Mouse (Mus musculus) brown adipose tissue, adult 24 weeks (tissue): ENCODE results near the gene Rnf38. TPM values are rescaled to one million over a fixed set of nuclear protein-coding genes. Genes with fewer than 3 reads are reported as not detected.

ENCODE experiments used
- H3K27ac ChIP-seq: fragments of 200-500 bp; replicated peaks from 2 replicates; pipeline ENCODE4 v1.5.1; 2012; ENCODE audit warnings: low read depth, mild to moderate bottlenecking, low read length
- H3K4me1 ChIP-seq: fragments of 200-500 bp; 2 replicates; pipeline ENCODE4 v1.6.1; 2012; ENCODE audit warnings: low read length, mixed read lengths; ENCODE audit not compliant: control insufficient read depth, insufficient read depth, insufficient read length
- H3K4me3 ChIP-seq: fragments of 200-500 bp; 2 replicates; pipeline ENCODE4 v1.5.1; 2012; ENCODE audit warnings: low read depth, mild to moderate bottlenecking, low read length, moderate library complexity; ENCODE audit not compliant: insufficient read depth
- polyA plus RNA-seq: library from polyadenylated mRNA; stranded (reverse); fragments of >200 nt; gene quantifications from 2 replicates; pipeline ENCODE4 v1.2.4, GENCODE M21; 2012; ENCODE audit not compliant: missing spikeins, insufficient read depth, insufficient read length

The Rnf38 gene
- polyA plus RNA-seq, 1 experiment = 26.0 TPM

DNA sequence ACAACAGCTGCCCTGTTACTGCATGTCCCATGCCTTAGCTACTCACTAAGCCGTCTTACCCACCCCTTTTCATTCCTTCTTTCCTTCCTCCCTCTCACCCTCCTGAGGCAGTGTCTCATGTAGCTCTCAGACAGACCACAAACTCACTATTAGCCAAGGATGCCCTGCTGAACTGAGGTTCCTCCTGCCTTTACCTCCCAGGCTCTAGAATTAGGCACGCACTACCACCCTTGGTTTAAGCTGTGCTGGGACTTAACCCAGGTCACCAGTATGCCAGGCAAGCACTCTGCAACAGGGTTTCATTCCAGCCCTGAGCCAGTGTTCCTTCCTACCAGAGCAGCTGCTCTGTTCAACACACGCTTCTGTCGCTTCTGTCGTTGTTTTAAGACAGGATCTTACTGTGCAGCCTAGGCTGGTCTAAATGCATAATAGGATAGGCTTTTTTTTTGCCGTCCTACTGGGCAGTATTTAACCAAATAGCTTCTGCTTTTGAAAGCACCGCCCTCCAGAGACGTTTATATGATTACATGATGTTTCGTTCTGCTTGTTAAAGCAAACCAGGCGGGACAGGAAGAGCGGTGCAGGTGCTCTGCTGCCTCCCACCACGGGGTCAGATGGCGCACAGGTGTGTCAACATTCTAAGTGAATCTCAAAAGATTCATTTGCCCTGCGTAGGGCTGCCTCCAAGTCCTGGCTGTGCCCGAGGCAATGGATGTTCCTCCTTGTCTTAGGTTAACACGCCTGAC is 120.0 kb downstream of the Rnf38 start:
- Histone ChIP-seq H3K27ac (no peak overlapping the region), H3K4me3 (no peak overlapping the region)

GRCm38 (mm10) chr4:44112741-44113140 is 120.8 kb downstream of the Rnf38 start:
- H3K4me1 ChIP-seq = peaks cover 16% of the 10 kb centered on the region
- no peak overlapping the region for H3K4me3 ChIP-seq
- peak overlapping the region; percentile 49 for H3K27ac ChIP-seq

More for the DNA sequence above, 120.0 kb downstream of the Rnf38 start:
- peaks cover 15% of the 10 kb centered on the region for H3K4me1 ChIP-seq

- Histone ChIP-seq H3K4me3 (no peak overlapping the region), H3K4me1 (peaks cover 29% of the 10 kb centered on the region), H3K27ac (no peak overlapping the region)
These were observed 122.8 kb downstream of the Rnf38 start for GRCm38 (mm10) chr4:44110771-44111170.

DNA sequence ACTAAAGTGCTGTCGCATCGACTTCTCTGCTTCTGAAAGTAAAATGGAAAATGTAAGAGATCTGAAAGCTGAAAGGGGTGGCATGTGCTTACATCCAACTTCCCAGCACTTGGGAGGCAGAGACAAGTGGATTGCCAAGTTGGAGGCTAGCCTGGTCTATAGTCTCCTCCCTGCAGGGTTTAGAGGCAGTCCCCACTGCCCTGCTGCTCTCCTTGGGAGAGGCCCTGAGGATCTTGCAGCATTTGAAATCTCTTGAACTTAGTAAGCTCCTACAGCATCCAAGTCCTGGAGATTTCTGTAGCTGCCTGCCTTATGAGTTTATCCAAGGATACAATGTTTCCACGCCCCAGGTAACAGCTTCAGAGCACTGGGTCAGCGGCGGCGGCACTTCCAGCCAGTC is 125.3 kb downstream of the Rnf38 start:
- H3K4me1 ChIP-seq = peaks cover 42% of the 10 kb centered on the region
- no peak overlapping the region for H3K27ac ChIP-seq
- H3K4me3 ChIP-seq = no peak overlapping the region

GRCm38 (mm10) chr4:44107339-44107738 is 126.2 kb downstream of the Rnf38 start:
- Histone ChIP-seq H3K27ac (peak overlapping the region; percentile 30; the same call in 1 of the 2 replicates), H3K4me1 (peaks cover 36% of the 10 kb centered on the region), H3K4me3 (no peak overlapping the region)

DNA sequence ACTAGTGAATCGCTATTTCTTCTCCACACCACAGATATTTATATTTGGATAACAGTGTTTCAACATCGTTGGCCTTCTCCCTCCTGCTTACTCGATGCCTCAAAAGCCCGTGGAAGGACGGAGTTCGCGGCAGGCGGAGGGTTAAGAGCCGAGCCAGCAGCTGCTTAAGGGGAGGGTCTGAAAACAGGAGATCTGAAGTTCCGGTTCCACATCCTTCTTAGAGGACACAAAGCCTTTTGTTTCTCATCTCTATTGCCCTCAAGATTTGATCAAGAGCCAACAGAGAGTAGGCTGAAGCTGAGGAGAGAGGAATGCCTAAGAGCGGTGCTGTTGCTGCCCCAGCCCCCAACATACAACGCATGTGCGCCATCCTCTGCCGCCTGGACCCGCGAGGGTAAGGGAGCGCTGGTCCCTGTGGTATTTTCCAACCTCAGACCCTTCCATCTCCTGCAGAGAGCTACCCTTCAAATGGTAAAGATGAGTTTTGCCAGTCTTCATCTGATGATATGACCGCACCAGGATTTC is 127.2 kb downstream of the Rnf38 start:
- H3K27ac ChIP-seq = peak overlapping the region; percentile 30

DNA sequence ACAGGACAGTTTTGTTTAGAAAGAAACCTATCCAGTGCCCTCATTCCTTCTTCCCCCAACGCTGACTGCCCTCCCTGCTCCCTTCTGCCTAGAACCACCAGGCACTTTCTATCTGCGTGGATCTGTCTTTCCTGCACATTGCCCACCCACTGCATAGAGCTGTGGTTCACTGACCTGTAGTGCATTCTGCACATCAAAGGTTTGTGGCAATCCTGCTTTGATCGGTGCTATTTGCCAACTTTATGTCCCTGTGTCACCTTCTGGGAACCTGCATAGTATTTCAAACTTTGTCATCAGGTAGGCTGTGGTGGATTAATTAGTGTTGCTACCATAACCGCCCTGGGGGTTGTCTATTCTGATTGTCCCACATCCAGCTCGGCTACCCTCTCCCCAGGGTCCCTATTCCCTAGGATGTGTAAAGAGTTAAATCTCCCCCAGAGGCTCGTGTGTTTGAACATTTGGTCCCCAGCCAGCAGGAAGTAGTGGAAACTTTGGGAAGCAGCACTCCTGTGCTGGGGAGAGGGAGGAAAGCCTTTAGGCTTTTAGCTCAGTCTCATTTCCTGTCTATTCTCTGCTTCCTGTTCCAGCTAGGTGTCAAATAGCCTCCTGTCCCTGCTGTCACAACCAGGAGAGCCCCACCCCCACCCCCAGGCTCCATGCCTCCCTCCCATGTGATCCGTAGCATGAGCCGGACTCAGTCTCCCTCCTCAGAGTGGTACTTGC is 129.2 kb downstream of the Rnf38 start:
- no peak overlapping the region for H3K4me3 ChIP-seq
- peak overlapping the region; percentile 58; the same call in 1 of the 2 replicates for H3K27ac ChIP-seq
- H3K4me1 ChIP-seq = peaks cover 29% of the 10 kb centered on the region

More for the DNA sequence above, 127.2 kb downstream of the Rnf38 start:
- H3K4me1 ChIP-seq = peaks cover 29% of the 10 kb centered on the region
- peak overlapping the region; percentile 8; the same call in 1 of the 2 replicates for H3K4me3 ChIP-seq

DNA sequence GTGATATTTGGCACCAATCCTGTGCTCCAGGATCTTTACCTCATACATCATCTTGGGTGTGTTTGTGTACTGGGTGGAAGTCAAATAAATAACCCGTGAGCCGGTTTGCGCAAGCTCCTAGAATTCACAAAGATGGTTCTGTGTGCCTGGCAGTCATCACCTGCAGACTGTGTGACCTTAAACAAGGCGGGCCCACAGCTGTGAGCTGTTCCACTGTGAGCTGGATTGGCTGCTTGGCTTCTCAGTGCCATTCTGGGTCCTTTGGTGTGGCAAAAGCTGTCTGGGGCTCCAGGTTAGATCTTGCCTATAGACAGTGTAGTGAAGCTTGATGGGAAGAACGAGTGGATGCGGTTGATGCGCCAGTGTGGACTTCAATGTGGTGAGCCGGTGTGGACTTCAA is 130.0 kb downstream of the Rnf38 start:
- H3K27ac ChIP-seq = no peak overlapping the region
- H3K4me3 ChIP-seq = no peak overlapping the region
- peaks cover 29% of the 10 kb centered on the region for H3K4me1 ChIP-seq

DNA sequence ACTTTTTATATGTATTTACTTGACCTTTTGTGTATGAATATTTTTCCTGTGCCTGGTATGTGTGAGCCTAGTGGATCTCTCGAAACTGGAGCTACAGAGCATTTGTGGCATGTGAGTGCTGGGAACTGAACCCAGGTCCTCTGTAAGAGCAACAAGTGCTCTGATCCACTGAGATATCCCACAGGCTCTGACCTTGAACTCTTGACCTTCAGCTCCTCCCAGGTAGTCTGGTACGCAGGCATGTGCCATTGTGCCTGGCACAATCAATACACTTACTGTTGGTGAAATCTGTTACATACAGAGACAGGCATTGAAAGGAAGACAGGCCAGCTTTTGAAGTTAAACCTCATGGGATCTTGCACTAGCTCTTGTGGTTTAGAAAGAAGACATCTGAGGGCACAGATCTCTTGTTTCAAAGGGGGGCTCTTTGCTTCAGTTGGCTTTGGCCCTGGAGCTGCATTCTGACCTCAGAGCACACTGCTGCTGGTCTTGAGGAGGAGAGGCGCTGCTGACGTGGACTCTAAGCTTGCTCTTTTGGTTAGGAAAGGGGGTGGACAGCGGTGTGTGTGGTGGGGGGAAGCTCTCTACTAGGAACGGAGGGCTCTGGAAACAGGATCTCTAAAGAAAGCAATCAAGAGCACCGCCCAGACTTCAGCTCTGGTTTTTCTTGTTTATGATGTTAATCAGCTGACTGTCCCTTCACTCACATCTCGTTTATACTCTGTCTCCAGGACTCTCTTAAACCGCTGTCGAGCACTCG is 135.8 kb downstream of the Rnf38 start:
- peaks cover 3% of the 10 kb centered on the region; the same call in 1 of the 2 replicates for H3K4me1 ChIP-seq
- no peak overlapping the region for H3K27ac ChIP-seq
- no peak overlapping the region for H3K4me3 ChIP-seq

DNA sequence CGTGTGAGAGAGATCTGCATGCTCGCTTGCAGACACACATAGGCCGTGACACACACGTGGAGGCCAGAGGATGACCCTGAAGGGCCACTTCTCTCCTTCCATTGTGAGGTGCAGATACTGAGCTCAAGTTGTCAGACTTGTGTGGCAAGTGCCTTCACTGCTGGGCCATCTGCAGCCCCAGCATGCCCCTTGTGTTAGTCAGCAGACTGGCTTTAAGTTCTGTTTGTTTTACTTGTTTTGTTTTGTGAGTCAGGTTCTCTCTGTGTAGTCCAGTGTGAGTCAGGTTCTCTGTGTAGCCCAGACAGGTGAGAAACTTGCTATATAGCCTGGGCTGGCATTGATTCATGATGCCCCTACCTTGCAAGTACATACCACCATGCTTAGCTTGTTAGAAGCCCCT is 139.1 kb downstream of the Rnf38 start:
- H3K27ac ChIP-seq = no peak overlapping the region
- no peak overlapping the region for H3K4me3 ChIP-seq
- H3K4me1 ChIP-seq = peaks cover 13% of the 10 kb centered on the region; the same call in 1 of the 2 replicates

GRCm38 (mm10) chr4:44092359-44092758 is 141.2 kb downstream of the Rnf38 start:
- Histone ChIP-seq H3K4me1 (peaks cover 13% of the 10 kb centered on the region; the same call in 1 of the 2 replicates), H3K4me3 (no peak overlapping the region), H3K27ac (peak overlapping the region; percentile 96)

GRCm38 (mm10) chr4:44085566-44085965 is 148.0 kb downstream of the Rnf38 start:
- Histone ChIP-seq H3K4me3 (no peak overlapping the region), H3K4me1 (peaks cover 4% of the 10 kb centered on the region; the same call in 1 of the 2 replicates), H3K27ac (no peak overlapping the region)

- peak overlapping the region; percentile 35 for H3K27ac ChIP-seq
- H3K4me3 ChIP-seq = peak overlapping the region; percentile 7
- peaks cover 4% of the 10 kb centered on the region; the same call in 1 of the 2 replicates for H3K4me1 ChIP-seq
These were observed 148.8 kb downstream of the Rnf38 start for GRCm38 (mm10) chr4:44084602-44085325.

GRCm38 (mm10) chr4:44083945-44084344 is 149.6 kb downstream of the Rnf38 start, which contains the start of gene Gne:
Gene Gne, minus strand, starts transcription at chr4:44084177.
- Histone ChIP-seq H3K4me3 (peak within 1 kb of the TSS; percentile 30), H3K27ac (peak within 1 kb of the TSS; percentile 83), H3K4me1 (peaks cover 4% of the 10 kb centered on the region; the same call in 1 of the 2 replicates)
